Mouse (Mus musculus) midbrain, embryonic 15.5 days (tissue): ENCODE measurements around the gene Asb1. TPM values are rescaled to one million over a fixed set of nuclear protein-coding genes. Genes with fewer than 3 reads are reported as not detected.

Experiments
- ATAC-seq: fragments of 200-750 bp; cut with Nextera tagmentation; replicated peaks from 2 replicates; pipeline ENCODE4 v1.8.0; 2017; ENCODE audit warnings: moderate TSS enrichment
- H3K27ac ChIP-seq: fragments of 300-500 bp; sonication (generic); 2 replicates; pipeline ENCODE4 v1.5.1; 2015; ENCODE audit warnings: mild to moderate bottlenecking, inconsistent platforms
- H3K27me3 ChIP-seq: fragments of 300-500 bp; sonication (generic); replicated peaks from 2 replicates; pipeline ENCODE4 v1.6.1; 2015; ENCODE audit warnings: inconsistent platforms
- H3K36me3 ChIP-seq: fragments of 300-500 bp; sonication (generic); replicated peaks from 2 replicates; pipeline ENCODE4 v1.6.1; 2015; ENCODE audit warnings: inconsistent platforms
- H3K4me1 ChIP-seq: fragments of 300-500 bp; sonication (generic); 2 replicates; pipeline ENCODE4 v1.6.1; 2015; ENCODE audit warnings: inconsistent platforms
- H3K4me2 ChIP-seq: fragments of 300-500 bp; sonication (generic); 2 replicates; pipeline ENCODE4 v1.6.1; 2015; ENCODE audit warnings: inconsistent platforms, mild to moderate bottlenecking, moderate library complexity
- H3K4me3 ChIP-seq: fragments of 300-500 bp; sonication (generic); 2 replicates; pipeline ENCODE4 v1.5.1; 2015; ENCODE audit warnings: mild to moderate bottlenecking, inconsistent platforms
- H3K9ac ChIP-seq: fragments of 300-500 bp; sonication (generic); 2 replicates; pipeline ENCODE4 v1.6.1; 2015; ENCODE audit warnings: mild to moderate bottlenecking, inconsistent platforms
- H3K9me3 ChIP-seq: fragments of 300-500 bp; sonication (generic); 2 replicates; pipeline ENCODE4 v1.6.1; 2016; ENCODE audit warnings: inconsistent platforms
- WGBS: fragments of 180-500 bp; shearing (Covaris S2); methylation state at CpG from one replicate; pipeline ENCODE4 v1.1.7; 2015; ENCODE audit warnings: mixed read lengths; 5-methylcytosine and 5-hydroxymethylcytosine counted together
- polyA plus RNA-seq: library from polyadenylated mRNA; unstranded; fragments of >200 nt; fragmentation: Nextera tagmentation; extraction: Ambion mirVana; gene quantifications from 2 replicates; pipeline ENCODE4 v1.2.1, GENCODE M21; 2015

The Asb1 gene
- polyA plus RNA-seq, 1 experiment from 2014 or later: 11.8 TPM

DNA sequence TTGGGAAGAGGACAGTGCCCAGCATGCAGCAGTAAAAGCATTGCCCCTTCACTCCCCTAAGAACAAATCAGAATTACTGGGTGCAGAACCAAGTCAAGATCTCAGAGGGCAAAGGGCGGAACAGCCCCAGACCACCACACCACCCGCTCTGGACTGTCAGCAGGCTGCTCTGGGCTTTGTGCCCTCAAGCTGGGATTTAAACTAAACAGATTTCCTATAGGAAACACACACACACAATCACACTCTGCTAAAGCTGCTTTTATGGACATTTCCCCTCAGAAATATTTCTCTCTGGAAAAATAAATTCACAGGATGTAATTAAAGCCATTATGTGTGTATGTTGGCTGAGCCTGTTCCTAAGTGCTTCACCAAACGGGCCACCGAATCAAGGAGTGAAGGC is 8.1 kb upstream of the Asb1 start:
- Histone ChIP-seq H3K4me2 (no peak overlapping the region), H3K4me1 (no peaks in the 10 kb centered on the region), H3K27me3 (no peaks in the 10 kb centered on the region), H3K9me3 (no peaks in the 10 kb centered on the region), H3K27ac (no peak overlapping the region), H3K4me3 (no peak overlapping the region), H3K36me3 (0 out of 2 replicates have a peak, but pooled peaks cover 4% of the 10 kb centered on the region), H3K9ac (no peak overlapping the region)
- ATAC-seq: no peak
- WGBS: 97% methylated on average over 4 of the region's 4 CpGs

DNA sequence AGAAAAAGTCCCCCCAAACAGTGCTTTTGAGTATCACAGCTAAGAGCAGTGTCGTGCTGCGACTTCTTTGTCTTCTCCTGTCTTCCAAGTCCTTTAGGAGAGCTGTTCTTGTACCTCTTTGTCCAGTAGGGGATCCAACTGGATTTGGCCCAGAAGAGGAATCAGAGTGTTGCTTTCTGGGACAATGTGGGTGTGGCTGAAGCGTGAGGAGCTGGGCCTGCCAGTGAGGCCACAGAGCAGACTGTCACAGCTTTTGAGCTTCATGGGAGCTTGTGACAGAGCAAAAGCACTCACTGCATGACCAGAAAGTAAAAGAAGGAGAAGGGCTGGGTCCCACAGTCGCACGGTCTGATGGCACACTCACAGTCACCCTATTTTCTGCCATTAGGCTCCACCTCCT is 7.5 kb upstream of the Asb1 start:
- Histone ChIP-seq H3K9me3 (no peaks in the 10 kb centered on the region), H3K36me3 (0 out of 2 replicates have a peak, but pooled peaks cover 4% of the 10 kb centered on the region), H3K4me3 (no peak overlapping the region), H3K4me1 (no peaks in the 10 kb centered on the region), H3K9ac (no peak overlapping the region), H3K4me2 (no peak overlapping the region), H3K27ac (no peak overlapping the region), H3K27me3 (no peaks in the 10 kb centered on the region)
- ATAC-seq: no peak
- 90% methylated on average over 5 of the region's 5 CpGs for WGBS

DNA sequence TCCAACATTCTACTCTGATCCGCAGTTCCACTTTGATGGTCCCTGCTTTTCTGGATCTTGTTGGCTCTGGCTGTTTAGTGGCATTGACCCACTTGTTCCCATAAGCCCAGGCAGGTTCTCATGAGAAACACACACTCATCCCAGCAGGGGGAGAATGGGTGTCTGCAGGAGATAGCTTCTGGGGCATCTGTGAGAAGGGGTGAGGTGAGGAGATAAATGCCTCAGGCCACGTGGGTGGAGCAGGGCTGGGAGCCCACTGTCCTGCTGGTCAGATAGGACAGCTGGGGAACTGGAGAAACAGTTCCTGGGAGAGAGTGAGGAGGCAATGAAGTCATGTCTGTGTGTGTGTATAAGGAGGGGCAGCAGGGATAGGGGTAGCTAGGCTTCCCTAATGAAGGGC is 6.9 kb upstream of the Asb1 start:
- Histone ChIP-seq H3K4me1 (no peaks in the 10 kb centered on the region), H3K4me3 (no peak overlapping the region), H3K27ac (no peak overlapping the region), H3K27me3 (no peaks in the 10 kb centered on the region), H3K9ac (no peak overlapping the region), H3K4me2 (no peak overlapping the region), H3K9me3 (no peaks in the 10 kb centered on the region), H3K36me3 (0 out of 2 replicates have a peak, but pooled peaks cover 4% of the 10 kb centered on the region)
- no peak for ATAC-seq
- 61% methylated on average over 2 of the region's 2 CpGs for WGBS

DNA sequence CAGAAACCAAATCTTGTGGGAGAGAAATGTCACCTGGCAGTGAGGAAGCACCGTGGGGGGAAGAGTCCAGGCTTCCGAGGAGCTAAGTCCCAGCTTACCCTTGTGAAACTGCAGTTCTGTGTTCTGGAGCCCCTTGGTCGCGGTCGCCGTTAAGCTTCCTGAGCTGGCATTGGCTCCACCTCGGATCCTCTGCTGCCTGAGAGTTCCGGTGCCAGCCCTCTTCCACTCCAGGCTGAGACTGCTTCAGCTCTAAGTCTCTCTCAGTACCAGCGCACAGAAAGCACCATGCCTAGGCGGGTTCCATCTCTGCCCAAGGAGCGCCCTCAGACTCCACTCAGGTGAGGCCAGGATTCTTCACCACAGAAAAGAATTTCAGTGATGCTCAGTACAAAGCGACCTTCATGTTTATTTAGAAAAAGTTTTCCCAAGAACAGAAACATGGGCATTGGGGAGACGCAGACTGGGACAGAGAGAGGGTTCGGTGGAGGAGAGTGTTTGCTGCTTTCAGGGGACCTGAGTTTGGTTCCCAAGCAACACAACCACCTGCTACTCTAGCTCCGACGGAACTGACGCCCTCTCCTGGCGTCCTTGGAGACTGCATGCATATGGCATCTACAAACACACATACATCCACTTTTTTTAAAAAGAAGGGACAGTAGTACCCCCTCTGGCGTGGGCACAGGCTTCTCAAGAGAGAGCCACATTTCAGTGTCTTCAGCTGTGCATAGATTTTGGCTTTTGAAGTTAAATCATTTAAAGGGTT is 6.2 kb upstream of the Asb1 start:
- Histone ChIP-seq H3K9me3 (no peaks in the 10 kb centered on the region), H3K4me3 (no peak overlapping the region), H3K36me3 (0 out of 2 replicates have a peak, but pooled peaks cover 4% of the 10 kb centered on the region), H3K4me1 (no peaks in the 10 kb centered on the region), H3K27ac (no peak overlapping the region), H3K9ac (no peak overlapping the region), H3K4me2 (no peak overlapping the region), H3K27me3 (peaks cover under 1% of the 10 kb centered on the region; the same call in 1 of the 2 replicates)
- 79% methylated on average over 19 of the region's 19 CpGs for WGBS
- no peak for ATAC-seq

DNA sequence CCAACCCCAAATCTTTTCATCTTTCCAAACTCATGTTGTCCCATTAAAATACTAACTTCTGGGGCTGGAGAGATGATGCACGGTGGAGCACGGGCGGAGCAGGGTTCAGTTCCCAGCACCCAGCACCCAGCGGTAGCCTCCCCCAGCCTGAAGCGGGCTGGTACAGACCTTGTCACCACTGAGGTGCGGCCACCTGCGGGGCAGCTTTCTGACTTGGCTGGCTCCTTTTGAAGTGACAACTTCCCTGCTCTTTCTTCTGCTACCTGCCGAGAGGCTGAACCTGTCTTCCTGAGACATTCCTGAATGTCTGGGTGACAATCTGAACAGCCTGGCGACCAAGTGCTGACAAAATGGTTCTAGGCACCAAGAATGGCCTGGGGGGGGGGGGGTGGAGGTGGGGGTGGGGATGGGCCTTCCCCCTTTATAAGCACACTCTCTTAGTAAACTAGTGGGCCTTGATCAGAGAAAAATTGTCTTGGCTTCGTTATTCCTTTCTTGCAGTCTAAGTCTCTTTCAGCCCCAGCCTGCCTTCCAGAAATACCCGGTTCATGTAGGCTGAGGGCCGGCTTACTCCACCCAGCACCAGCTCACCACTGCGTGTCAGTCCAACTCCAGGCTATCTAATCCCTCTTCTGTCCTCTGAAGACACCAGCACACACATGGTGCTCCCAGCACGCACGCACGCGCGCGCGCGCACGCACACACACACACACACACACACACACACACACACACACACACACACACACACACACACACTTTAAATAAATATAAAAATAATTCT is 2.4 kb upstream of the Asb1 start:
- H3K4me3 ChIP-seq: no peak overlapping the region
- H3K9me3 ChIP-seq: no peaks in the 10 kb centered on the region
- H3K27ac ChIP-seq: no peak overlapping the region
- ATAC-seq: no peak
- no peak overlapping the region for H3K4me2 ChIP-seq
- no peak overlapping the region for H3K9ac ChIP-seq
- H3K36me3 ChIP-seq: no peaks in the 10 kb centered on the region
- H3K27me3 ChIP-seq: peaks cover 6% of the 10 kb centered on the region; the same call in 1 of the 2 replicates
- H3K4me1 ChIP-seq: peaks cover 23% of the 10 kb centered on the region
- 20% methylated on average over 22 of the region's 22 CpGs for WGBS

DNA sequence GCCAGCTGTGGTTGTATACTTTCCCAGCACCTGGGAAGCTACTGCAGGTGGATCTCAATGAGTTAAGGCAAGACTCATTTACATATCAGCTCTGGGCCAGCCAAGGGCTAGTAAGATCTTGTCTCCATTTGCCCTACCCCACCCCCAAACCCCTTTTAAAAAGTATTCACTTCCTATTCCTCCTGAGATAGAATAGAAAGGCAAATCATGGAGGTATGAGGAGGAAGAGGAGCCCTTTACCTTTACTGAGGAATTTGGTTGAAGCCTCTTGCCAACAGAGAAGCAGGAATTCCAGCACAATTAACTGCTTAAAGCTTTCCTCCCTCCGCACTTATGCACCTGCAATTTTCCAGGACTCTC is 1.8 kb upstream of the Asb1 start:
- H3K27ac ChIP-seq: no peak overlapping the region
- H3K27me3 ChIP-seq: peaks cover 6% of the 10 kb centered on the region; the same call in 1 of the 2 replicates
- H3K36me3 ChIP-seq: no peaks in the 10 kb centered on the region
- H3K9me3 ChIP-seq: no peaks in the 10 kb centered on the region
- H3K9ac ChIP-seq: no peak overlapping the region
- H3K4me2 ChIP-seq: no peak overlapping the region
- no peak overlapping the region for H3K4me3 ChIP-seq
- peaks cover 23% of the 10 kb centered on the region for H3K4me1 ChIP-seq
- WGBS: 44% methylated on average over 1 of the region's 1 CpGs
- no peak for ATAC-seq

DNA sequence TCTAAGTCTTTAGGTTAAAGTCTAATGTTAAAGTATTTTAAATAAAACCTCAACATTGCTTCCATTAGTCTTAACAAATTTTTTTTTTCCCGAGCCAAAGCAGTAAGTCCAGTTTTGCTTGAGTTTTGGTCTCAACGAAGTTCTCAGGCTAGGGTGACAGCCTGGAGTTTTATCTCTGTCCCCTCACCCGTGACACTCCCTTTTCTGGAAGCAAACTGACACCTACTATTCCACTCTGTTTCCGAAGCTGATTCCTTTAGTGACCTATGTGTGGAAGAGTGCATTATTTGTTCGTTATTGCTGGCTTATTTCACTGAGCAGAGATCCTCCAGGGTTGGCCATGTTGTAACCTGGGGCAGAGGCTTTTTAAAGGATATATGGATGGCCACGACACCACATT is 1.1 kb upstream of the Asb1 start:
- H3K4me3 ChIP-seq: peak overlapping the region; percentile 97; the same call in 1 of the 2 replicates
- H3K36me3 ChIP-seq: no peaks in the 10 kb centered on the region
- peaks cover 23% of the 10 kb centered on the region for H3K4me1 ChIP-seq
- H3K27ac ChIP-seq: no peak overlapping the region
- peak overlapping the region; percentile 97 for H3K4me2 ChIP-seq
- H3K9me3 ChIP-seq: no peaks in the 10 kb centered on the region
- WGBS: 27% methylated on average over 6 of the region's 6 CpGs
- no peak for ATAC-seq
- H3K9ac ChIP-seq: no peak overlapping the region
- H3K27me3 ChIP-seq: peaks cover 6% of the 10 kb centered on the region; the same call in 1 of the 2 replicates

DNA sequence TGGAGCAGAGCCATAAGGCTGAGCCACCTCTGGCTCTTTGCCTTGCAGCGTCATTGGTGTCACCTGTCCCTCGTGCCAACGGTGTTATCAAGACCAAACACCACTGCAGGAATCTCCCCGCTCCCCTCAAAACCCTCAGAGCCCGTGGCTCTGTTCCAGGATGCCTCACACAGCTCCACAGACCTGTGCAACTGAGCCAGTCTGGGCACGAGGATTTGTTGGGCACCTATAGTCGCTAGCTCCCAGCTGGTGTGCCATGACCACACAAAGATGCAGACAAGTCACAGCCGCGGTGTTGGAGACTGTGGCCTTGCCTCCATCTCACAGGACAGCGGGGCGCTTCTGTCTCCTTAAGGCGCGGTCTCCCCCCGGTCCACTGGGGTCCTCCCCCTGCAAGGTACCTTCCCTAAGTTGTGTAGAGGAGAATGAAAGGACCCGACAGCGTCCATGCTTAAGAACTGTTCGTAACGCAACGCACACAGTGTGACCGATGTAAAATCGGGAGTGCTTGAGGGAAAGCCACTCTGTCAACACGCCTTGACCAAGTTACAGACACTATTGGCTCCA is 557 bp upstream of the Asb1 start:
- Histone ChIP-seq H3K9me3 (no peaks in the 10 kb centered on the region), H3K27ac (peak overlapping the region; percentile 74; the same call in 1 of the 2 replicates), H3K27me3 (peaks cover 6% of the 10 kb centered on the region; the same call in 1 of the 2 replicates), H3K9ac (peak overlapping the region; percentile 86), H3K36me3 (no peaks in the 10 kb centered on the region), H3K4me3 (peak overlapping the region; percentile 97), H3K4me2 (peak overlapping the region; percentile 97), H3K4me1 (peaks cover 23% of the 10 kb centered on the region)
- peak; percentile 55 for ATAC-seq
- 2% methylated on average over 22 of the region's 22 CpGs for WGBS

DNA sequence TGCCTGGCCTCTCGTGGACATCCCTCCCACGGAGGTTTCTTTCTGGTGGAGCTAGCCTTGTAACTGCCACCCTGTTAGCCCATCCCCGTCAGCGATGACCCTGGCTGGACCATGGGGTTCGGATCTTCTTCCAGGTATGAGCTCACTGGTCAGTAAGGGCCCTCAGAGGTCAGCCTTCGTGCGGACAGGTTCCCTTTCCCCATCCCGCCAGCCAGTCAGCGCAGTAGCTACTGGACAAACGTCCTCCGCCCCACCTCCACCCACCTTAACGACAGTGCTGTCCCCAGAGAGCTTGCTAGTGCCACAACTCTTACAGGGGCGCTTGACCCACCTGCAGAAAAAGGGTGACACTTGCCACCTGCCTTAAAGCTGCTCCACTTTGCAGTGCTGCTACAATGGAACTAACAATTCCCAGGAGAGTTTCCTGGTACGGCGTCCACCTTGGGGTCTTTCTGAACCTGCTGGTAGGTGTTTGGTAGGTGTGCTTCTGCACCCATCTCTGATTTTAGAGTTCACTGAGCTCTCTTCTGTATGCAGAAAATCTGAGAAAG is 773 bp downstream of the Asb1 start:
- ATAC-seq: no peak
- Histone ChIP-seq H3K4me2 (peak overlapping the region; percentile 97), H3K4me1 (peaks cover 23% of the 10 kb centered on the region), H3K9me3 (no peaks in the 10 kb centered on the region), H3K9ac (peak overlapping the region; percentile 86), H3K27me3 (peaks cover 6% of the 10 kb centered on the region; the same call in 1 of the 2 replicates), H3K36me3 (0 out of 2 replicates have a peak, but pooled peaks cover 3% of the 10 kb centered on the region), H3K27ac (peak overlapping the region; percentile 74), H3K4me3 (peak overlapping the region; percentile 97)
- 12% methylated on average over 15 of the region's 15 CpGs for WGBS

DNA sequence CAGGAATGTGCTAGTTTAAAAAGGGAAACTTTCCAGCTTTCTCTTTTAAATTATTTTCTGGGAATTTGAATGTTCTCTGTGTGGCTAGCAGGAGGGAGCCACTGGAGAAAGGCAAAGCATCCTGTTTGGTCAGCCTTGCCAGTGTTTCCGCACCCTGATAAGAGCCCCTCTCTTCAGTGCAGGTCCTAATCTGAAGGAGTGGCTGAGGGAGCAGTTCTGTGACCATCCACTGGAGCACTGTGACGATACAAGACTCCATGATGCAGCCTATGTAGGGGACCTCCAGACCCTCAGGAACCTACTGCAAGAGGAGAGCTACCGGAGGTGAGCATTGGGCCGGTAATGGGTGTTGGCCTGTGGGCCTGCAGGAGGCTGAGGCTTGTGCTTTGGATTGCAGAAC is 3.6 kb downstream of the Asb1 start:
- Histone ChIP-seq H3K4me3 (no peak overlapping the region), H3K36me3 (peaks cover 10% of the 10 kb centered on the region), H3K27ac (no peak overlapping the region), H3K9me3 (no peaks in the 10 kb centered on the region), H3K27me3 (0 out of 2 replicates have a peak, but pooled peaks cover 6% of the 10 kb centered on the region), H3K4me1 (peaks cover 31% of the 10 kb centered on the region), H3K9ac (no peak overlapping the region), H3K4me2 (no peak overlapping the region)
- ATAC-seq: no peak
- 89% methylated on average over 4 of the region's 4 CpGs for WGBS

DNA sequence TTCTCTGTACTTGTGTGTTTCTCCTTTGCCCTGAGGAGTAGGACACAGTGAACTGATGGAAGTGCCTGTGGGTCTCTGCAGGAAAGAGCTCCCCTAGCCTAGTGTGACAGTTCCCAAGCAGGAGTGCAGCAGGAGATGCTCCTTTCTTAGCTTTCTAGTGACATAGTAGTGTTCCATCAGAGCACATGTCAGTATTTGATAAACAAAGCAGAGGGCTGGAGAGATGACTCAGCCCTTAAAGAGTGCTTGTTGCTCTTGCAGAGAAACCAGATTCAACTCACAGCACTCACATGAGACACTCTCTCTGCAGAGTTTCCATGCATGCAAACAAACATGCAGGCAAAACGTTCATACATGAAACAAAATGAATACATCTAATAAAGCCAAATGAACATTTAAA is 4.9 kb downstream of the Asb1 start:
- no peak overlapping the region for H3K4me3 ChIP-seq
- no peak for ATAC-seq
- 88% methylated on average over 1 of the region's 1 CpGs for WGBS
- H3K9ac ChIP-seq: no peak overlapping the region
- H3K27me3 ChIP-seq: no peaks in the 10 kb centered on the region
- no peak overlapping the region for H3K27ac ChIP-seq
- H3K4me2 ChIP-seq: no peak overlapping the region
- peaks cover 25% of the 10 kb centered on the region for H3K4me1 ChIP-seq
- H3K9me3 ChIP-seq: no peaks in the 10 kb centered on the region
- peaks cover 10% of the 10 kb centered on the region for H3K36me3 ChIP-seq

DNA sequence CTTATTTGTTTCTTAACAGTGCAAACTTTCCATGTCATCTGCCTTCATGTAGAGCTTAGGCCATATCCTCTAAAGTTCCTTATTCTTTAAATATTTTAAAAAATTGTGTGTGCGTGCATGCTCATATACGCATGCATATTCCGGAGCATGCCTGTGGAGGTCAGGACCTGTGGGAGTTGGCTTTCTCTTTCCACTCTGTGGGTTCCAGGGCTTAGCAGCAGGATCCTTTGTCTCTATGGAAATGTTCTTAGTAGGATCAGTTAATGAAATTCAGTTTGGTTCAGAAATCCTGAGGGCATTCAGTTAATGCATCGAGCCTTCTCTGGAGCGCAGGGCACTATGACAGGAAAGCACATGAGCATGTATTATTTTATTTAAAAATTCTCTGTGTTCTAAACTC is 7.2 kb downstream of the Asb1 start:
- peaks cover 14% of the 10 kb centered on the region for H3K36me3 ChIP-seq

More for the DNA sequence above, 7.2 kb downstream of the Asb1 start:
- H3K27me3 ChIP-seq: no peaks in the 10 kb centered on the region
- no peak for ATAC-seq
- H3K4me3 ChIP-seq: no peak overlapping the region
- H3K9ac ChIP-seq: no peak overlapping the region
- no peak overlapping the region for H3K27ac ChIP-seq
- peaks cover 8% of the 10 kb centered on the region; the same call in 1 of the 2 replicates for H3K4me1 ChIP-seq
- no peaks in the 10 kb centered on the region for H3K9me3 ChIP-seq
- WGBS: 18% methylated on average over 5 of the region's 5 CpGs
- H3K4me2 ChIP-seq: no peak overlapping the region
